Mouse (Mus musculus) testis, adult 2 months (tissue): ENCODE measurements at regions not wholly inside any gene's neighbourhood (a gene's known extent, or its start where the extent isn't known, plus 50 kb on each side); places are given as distances from the start of the nearest gene placed in this dataset.

ENCODE experiments used
- CTCF ChIP-seq: fragments of 200-500 bp; IDR thresholded peaks from 2 replicates; pipeline ENCODE4 v1.5.1; 2012; ENCODE audit warnings: low read depth, mild to moderate bottlenecking, inconsistent platforms, low read length, moderate library complexity; ENCODE audit not compliant: control insufficient read depth, insufficient read depth, insufficient replicate concordance
- POLR2A ChIP-seq: fragments of 200-500 bp; IDR thresholded peaks from 2 replicates; pipeline ENCODE4 v1.6.1; 2012; ENCODE audit warnings: low read depth, mild to moderate bottlenecking, inconsistent platforms, low read length, moderate library complexity; ENCODE audit not compliant: control insufficient read depth

DNA sequence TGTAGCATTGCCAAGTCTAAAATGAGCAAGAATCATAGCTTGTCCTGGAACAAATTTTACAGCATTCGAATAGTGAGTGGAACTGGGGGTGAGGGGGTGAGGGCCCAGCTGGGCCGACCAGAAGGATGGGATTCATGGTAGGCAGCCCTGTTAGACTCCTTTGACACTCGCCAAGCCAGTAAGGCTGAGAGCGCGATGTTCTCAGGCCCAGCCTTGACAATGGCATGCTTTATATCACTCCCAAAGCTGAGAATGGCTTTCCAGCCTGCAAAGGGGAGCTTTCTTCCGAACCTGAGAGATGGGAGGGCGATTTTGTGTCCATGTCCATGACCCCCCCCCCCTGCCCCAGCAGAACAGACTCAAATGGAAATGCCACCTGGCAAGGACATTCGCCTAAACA lies 167.7 kb upstream of the Serp2 start:
- TF ChIP-seq CTCF (no peak), POLR2A (no peak)
